Mouse (Mus musculus) adrenal gland, adult 8-10 months (tissue): ENCODE results near the gene Casz1. TPM values are rescaled to one million over a fixed set of nuclear protein-coding genes. Genes with fewer than 3 reads are reported as not detected.

Experiments used
- DNase-seq: peaks from one replicate; pipeline ENCODE4 v3.0.0; 2022
- total RNA-seq, 4 experiments: library from RNA; stranded (reverse); gene quantifications; 2 replicates each; pipeline ENCODE4 v1.2.4; 2022

Casz1 gene
- total RNA-seq, 4 experiments from 2014 or later, result 5.3 to 14.4 (median 9.8) TPM

GRCm38 (mm10) chr4:148972707-148973106, 168.5 kb downstream of the Casz1 start:
- no peak for DNase-seq

- no peak for DNase-seq
These were observed 169.2 kb downstream of the Casz1 start for GRCm38 (mm10) chr4:148973387-148973786.

- no peak for DNase-seq
These were observed 170.6 kb downstream of the Casz1 start for GRCm38 (mm10) chr4:148974833-148975232.

GRCm38 (mm10) chr4:148978221-148978855, 174.1 kb downstream of the Casz1 start:
- DNase-seq, result no peak

- no peak for DNase-seq
These were observed 174.7 kb downstream of the Casz1 start for GRCm38 (mm10) chr4:148978926-148979325.

- no peak for DNase-seq
These were observed 175.6 kb downstream of the Casz1 start for GRCm38 (mm10) chr4:148979837-148980236.

GRCm38 (mm10) chr4:148982274-148982673, 178.0 kb downstream of the Casz1 start:
- DNase-seq, result no peak

GRCm38 (mm10) chr4:148984701-148985540, 180.7 kb downstream of the Casz1 start:
- no peak for DNase-seq

- DNase-seq, result no peak
These were observed 181.6 kb downstream of the Casz1 start for GRCm38 (mm10) chr4:148985541-148986476.

- no peak for DNase-seq
These were observed 185.8 kb downstream of the Casz1 start for GRCm38 (mm10) chr4:148990038-148990437.

- DNase-seq, result no peak
These were observed 189.7 kb downstream of the Casz1 start for GRCm38 (mm10) chr4:148993948-148994347.

GRCm38 (mm10) chr4:149000746-149001145, 196.5 kb downstream of the Casz1 start:
- no peak for DNase-seq

- no peak for DNase-seq
These were observed 197.3 kb downstream of the Casz1 start for GRCm38 (mm10) chr4:149001515-149001914.

GRCm38 (mm10) chr4:149002441-149003093, 198.3 kb downstream of the Casz1 start:
- DNase-seq, result no peak

Other genes starting within 250 kb of the Casz1 start
- 10 to 100 TPM; 42.4 to 58.8 (median 51.5) TPM for gene Exosc10, start 246.0 kb upstream of the Casz1 start, total RNA-seq
- 10 to 100 TPM; 67.4 to 91.6 (median 76.2) TPM for gene Srm, start 212.9 kb upstream of the Casz1 start, total RNA-seq
- 1 to 10 TPM; 1.5 to 2.6 (median 1.6) TPM for gene Masp2, start 201.9 kb upstream of the Casz1 start, total RNA-seq
- 100 to 1,000 TPM; 216 to 285 (median 243) TPM for gene Tardbp, start 177.4 kb upstream of the Casz1 start, total RNA-seq
- gene Gm572, start 161.1 kb upstream of the Casz1 start, total RNA-seq, result not detected